Comparison of ENCODE assay signal across 17 mouse cellular contexts in genomic region chr1:143920256-143920655, GRCm38 (mm10).
A peak's percentile ranks its signal among the peaks of the same experiment; 100 is the strongest.
DNase-seq lines count a peak whose midpoint lies in the region; ATAC-seq and TF ChIP-seq lines count a peak whose summit lies in the region.
"Had no signal": no experiment of that assay in that cellular context is flagged by ENCODE, and none has a peak within 500 bp of the region (broad histone marks: within the 10 kb centered on the region; RNA-seq: fewer than 3 reads in every experiment).

No protein-coding gene starts in this region.

- ATAC-seq in midbrain, embryonic 14.5 days (ENCODE audit: low FRiP score, low TSS enrichment) = peak; percentile 31; the same call in 1 of the 2 replicates
- ATAC-seq: inflammation-experienced regulatory T-cells, adult 6 months had no signal

- peak; percentile 82 for DNase-seq in heart, adult 11 months
- DNase-seq in heart, adult 9 months (ENCODE audit: low spot score in 2 of 2) = no peak
- peak; percentile 59 for DNase-seq in brain, embryonic 14.5 days (ENCODE audit: low read depth)
- peak; percentile 40 for DNase-seq in midbrain, embryonic 14.5 days
- no peak for DNase-seq in cerebellum, postnatal 4 days (ENCODE audit: low spot score in 2 of 2)
- no peak for DNase-seq in liver
- DNase-seq: adrenal gland, adult 2 months; cerebellum, adult 9-11 months; kidney, adult 2 months; kidney, postnatal 10 days; layer of hippocampus, postnatal 36 days had no signal

- H3K4me1 ChIP-seq in brown adipose tissue, adult 24 weeks (ENCODE audit: control insufficient read depth, insufficient read depth, insufficient read length, low read length) = peaks cover 12% of the 10 kb centered on the region
- peaks cover 11% of the 10 kb centered on the region for H3K4me1 ChIP-seq in midbrain, embryonic 14.5 days (ENCODE audit: control insufficient read depth, insufficient read depth, low read length)
- H3K4me1 ChIP-seq: heart, embryonic 13.5 days; liver, embryonic 15.5 days had no signal

- no peak for TF ChIP-seq POLR2A in brain, embryonic 14.5 days (IDR thresholded peaks at IDR 0.05; ENCODE audit: borderline replicate concordance, extremely low read depth, insufficient read depth, insufficient read length, poor library complexity, severe bottlenecking)

- no peak overlapping the region; the same call in 1 of the 2 replicates for H3K4me2 ChIP-seq in midbrain, embryonic 14.5 days (ENCODE audit: low read length)
- H3K4me2 ChIP-seq: heart, embryonic 13.5 days; liver, embryonic 15.5 days had no signal

- TF ChIP-seq CTCF in brain, embryonic 14.5 days (IDR thresholded peaks at IDR 0.05; ENCODE audit: borderline replicate concordance, extremely low read depth, insufficient read depth, insufficient read length) = no peak

- peak overlapping the region; percentile 50 for H3K27ac ChIP-seq in brown adipose tissue, adult 24 weeks (replicated peaks; ENCODE audit: low read depth, low read length)
- H3K27ac ChIP-seq in midbrain, embryonic 14.5 days (replicated peaks; ENCODE audit: low read depth, low read length) = no peak overlapping the region; the same call in 1 of the 2 replicates
- H3K27ac ChIP-seq: heart, embryonic 13.5 days; liver, embryonic 15.5 days; stomach, postnatal 0 days had no signal

- 18% methylated on average over 7 of the region's 7 CpGs for WGBS in midbrain, embryonic 14.5 days

- no peak overlapping the region for H3K9ac ChIP-seq in midbrain, embryonic 14.5 days (replicated peaks; ENCODE audit: low read length)
- H3K9ac ChIP-seq: heart, embryonic 13.5 days; liver, embryonic 15.5 days had no signal

- no peaks in the 10 kb centered on the region for H3K9me3 ChIP-seq in midbrain, embryonic 14.5 days (ENCODE audit: control insufficient read depth, low read length)
- H3K9me3 ChIP-seq: heart, embryonic 13.5 days; liver, embryonic 15.5 days had no signal

- no peaks in the 10 kb centered on the region for H3K27me3 ChIP-seq in midbrain, embryonic 14.5 days (ENCODE audit: control insufficient read depth, insufficient read depth, low read length)
- H3K27me3 ChIP-seq: heart, embryonic 13.5 days; liver, embryonic 15.5 days had no signal

- H3K36me3 ChIP-seq in midbrain, embryonic 14.5 days (ENCODE audit: control insufficient read depth, insufficient read depth, low read length) = no peaks in the 10 kb centered on the region
- H3K36me3 ChIP-seq: heart, embryonic 13.5 days; liver, embryonic 15.5 days had no signal

- no peak overlapping the region for H3K4me3 ChIP-seq in brown adipose tissue, adult 24 weeks (ENCODE audit: insufficient read depth, low read depth, low read length)
- no peak overlapping the region for H3K4me3 ChIP-seq in midbrain, embryonic 14.5 days (replicated peaks; ENCODE audit: low read depth, low read length)
- H3K4me3 ChIP-seq: heart, embryonic 13.5 days; layer of hippocampus, adult 2 months; liver, embryonic 15.5 days had no signal

Comparison
In these comparisons a context has a peak if more than half of its experiments do, and no peak if none do; other contexts are left out.
1. DNase-seq: peak in heart, adult 11 months (single experiment), brain, embryonic 14.5 days (single experiment) and midbrain, embryonic 14.5 days (single experiment); none in heart, adult 9 months (0 of 2), cerebellum, postnatal 4 days (0 of 2) and liver (single experiment).